Mouse (Mus musculus) spleen, postnatal 10 days (tissue): ENCODE data around the gene Asic2.

Experiments used
- DNase-seq, 2 experiments: peaks; one replicate each; pipeline ENCODE4 v3.0.0; 2021 to 2022; ENCODE audit warnings: low spot score in 2 of 2

Gene Asic2

DNA sequence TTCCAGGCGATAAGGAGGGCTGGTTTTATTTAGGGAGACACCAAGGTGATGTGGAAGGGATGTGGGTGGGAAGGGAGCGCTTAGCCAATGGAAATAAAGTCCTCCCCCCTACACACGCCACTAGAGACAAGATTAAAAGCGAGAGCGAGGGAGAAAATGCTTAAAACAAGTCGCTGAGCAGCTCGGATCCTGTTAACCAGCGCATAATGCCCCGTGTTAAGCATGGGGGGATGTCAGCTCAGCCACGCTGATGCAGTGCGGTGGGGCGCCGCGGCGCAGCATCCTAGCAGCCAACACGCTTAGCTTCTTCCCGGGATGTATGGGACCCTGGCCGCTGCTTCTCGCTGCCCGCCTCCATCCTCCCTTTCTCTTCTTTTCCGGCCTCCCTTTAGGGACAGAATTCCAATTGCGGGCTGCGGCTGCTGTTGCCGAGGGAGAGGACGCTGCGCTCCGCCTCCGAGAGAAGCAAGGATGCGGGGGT lies at the start of gene Asic2:
TSS of gene Asic2 (minus strand) at position 57 of the 481 bp plus-strand sequence.
- DNase-seq, result no peak

DNA sequence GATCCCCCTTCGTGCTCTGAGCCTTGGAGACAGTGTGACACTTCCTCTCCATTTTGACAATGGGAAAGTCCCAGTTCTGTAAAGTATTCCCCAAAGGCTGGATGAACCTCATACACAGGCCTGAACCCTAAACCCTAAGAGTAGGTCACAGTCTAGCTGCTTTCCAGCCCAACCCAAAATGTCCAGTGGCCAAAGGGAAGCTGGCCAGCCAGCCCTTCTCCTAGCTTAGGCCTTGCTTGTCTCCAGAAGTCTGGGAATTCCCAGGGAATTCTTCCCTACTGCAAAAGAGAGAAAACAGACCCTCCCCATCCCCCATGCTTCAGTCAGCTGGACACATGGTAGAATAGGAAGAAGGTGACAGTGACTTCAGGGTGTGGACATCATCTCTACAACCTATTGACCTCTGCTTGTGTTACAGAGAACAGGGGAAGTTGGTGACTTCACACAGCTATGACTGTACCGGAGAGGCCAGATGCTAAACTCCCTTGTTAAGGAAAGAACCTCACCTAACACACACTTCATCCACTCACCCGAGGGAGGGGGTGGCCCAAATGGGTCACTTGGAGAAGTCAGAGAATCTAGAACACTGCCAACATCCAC lies 48.0 kb upstream of the Asic2 start:
- DNase-seq, result no peak

DNA sequence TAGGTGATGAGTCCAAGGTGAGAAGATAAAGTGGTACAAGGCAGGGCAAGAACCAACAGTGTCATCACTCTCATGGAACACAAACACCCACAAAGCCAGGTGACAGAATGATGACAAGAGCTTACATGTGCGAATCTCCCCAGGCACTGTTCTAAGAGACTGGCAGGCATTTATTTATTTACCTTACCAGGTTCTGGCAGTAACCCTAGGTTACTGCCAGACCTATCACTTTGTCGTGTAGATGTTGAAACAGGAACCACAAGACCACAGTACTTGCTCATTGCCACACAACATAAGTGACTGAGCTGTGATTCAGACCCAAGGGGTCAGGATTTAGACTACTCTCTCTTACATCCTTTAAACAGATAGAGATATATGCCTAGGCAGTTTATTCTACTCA lies 46.8 kb upstream of the Asic2 start:
- DNase-seq, result no peak

DNA sequence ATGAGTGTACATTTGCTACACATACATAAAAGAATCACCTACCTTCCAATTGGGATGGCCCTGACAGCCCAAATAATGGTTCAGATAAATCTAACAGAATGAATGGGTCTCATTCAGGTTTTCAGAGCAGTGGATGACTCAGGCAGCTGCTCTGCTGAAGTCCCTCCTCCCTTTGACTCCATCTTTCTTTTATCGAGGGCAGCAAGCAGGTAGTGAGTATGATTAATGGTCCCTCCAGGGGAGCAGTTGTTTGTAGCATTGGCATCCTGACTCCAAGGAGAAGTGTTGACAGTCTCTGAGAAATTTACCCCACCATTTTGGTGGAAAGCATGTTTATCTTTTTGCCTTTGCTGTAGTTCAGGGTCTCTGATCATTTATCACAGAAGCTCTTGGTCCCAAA lies 45.5 kb upstream of the Asic2 start:
- no peak for DNase-seq

DNA sequence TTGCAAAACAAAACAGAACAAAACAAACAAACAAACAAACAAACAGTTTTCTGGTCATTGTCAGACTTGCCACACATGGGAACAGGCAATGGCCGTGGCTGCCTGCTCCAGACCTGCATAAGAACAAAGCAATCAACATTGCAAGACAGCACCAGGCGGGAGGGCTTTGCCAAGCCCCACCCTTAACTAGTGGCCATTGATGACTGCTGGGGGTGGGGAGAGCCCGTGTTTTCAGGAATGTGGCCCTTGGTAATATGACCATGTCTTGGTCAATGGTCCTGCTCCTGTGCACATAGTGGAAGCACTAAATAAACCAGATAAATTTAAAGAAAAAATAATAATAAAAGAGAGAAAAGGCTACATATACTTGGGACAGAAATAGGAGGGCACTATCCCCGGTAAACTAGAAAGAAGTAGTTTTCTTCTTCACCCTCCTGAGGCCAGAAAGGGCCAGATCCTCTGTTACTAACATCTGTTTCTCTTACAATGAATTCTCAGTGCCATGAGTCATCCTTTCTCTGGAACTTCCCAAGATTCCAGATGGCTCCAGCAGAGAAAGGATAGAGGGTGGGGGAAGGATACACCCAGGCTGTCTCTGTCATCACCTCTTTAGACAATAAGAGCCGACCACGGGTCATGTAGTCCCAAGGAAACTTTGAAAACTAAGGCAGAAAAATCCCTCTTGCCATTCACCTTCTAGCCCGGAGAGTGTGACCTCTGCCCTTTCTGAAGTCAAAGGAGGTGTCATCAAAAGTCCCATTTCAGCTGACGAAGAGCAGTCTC lies 43.3 kb upstream of the Asic2 start:
- DNase-seq, result no peak

DNA sequence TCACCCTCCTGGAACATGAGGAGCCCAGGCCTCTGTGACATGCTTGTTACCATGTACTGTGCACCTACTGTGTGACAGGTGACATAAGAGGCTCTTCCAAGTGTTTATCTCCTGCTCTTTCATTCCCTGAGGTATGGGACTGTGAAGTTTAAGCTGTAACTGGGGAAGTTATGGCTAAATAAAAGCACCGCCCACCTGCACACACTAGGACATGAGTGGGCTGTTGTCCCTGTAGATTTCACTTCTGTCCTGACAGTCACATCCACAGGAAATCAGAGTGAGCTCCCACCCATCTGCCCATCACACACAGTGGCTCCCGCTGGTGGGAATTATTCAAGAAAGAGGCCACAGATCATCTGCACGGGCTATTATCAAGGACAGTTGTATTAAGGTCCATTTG lies 41.9 kb upstream of the Asic2 start:
- no peak for DNase-seq

DNA sequence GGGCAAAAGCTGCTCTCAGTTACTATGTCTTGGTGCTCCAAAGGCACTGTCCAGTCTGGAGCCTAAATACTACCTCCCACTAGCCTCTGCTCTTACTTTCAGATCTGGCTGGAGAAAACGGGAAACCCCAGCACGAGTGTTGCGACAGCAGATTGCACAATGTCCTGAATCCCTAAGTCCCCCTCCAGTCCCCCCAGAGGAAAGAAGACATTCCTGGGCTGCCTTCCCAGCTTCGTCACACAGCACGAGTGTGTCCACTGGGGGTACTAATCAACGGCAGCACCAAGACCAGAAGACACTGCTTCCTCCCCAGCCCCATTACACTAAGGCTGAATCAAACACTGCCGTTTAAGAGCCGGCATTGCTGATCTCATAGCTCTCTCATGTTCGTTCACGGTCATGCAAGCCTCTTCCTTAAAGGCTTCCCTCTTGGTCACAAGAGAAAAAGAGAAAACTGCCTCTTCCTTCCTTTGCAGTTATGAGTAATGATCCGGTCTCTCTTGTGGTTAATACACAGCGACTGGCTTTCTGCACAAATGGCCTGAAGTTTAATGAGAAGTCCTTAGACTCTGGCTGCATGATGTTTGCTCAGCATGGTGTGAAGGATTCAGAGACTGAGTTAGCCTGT lies 38.7 kb upstream of the Asic2 start:
- peak in 1 of 2 experiments; percentile 15 for DNase-seq

DNA sequence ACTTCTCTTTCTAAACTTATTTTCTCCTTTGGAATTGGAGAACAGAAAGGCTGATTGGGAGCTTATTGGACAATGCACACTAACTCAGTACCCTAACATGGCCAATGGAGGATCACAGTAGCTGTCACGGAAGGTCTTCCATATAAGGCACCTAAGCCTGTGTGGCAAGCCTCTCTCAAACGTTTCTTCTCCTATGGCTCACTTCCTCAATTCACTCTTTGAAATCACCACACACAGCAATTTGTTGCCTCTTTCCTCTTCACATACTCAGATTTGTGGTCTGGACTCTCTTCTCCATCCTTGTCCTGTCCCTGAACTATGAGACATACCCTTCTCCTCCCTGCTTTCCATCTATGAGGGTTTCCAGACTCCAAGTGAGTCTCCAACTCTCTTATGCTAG lies 36.6 kb upstream of the Asic2 start:
- DNase-seq, result no peak

DNA sequence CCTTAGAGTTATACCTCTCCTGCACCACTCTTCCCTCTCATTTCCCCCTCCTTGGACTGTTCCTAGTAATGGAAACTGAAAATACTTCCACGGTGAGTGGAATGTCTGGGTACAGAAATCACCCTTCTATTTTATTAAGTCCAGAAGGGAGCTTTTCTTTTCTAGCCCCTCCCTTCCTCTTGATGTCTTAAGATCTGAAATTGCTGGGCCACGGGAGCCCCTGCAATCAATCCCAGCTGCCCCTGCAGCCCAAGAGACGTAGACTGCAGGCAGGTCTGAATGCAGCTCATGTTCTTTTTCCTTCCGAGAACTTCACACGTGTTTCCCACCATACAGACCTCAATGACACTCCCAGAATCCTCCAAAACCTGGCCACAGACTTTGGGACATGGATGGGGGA lies 32.3 kb upstream of the Asic2 start:
- no peak for DNase-seq

DNA sequence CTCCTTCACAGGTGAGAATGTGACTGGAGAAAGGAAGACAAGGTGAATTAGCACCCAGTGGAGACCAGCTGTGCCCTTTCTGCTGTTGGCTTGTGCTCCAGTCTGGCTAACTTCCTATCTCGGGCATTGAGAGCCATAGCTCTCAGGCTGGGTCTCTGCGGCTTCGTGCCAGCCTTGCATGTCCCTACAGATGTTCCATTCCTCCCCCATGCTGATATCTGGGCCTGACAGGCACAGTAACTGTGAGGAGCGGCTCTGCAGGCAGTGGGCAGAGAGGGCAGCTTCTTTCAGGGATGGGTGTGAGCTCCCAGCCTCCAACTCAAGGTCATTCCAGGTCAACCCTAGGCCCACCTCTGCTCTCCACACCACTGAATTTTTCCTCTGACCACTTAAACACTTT lies 31.2 kb upstream of the Asic2 start:
- DNase-seq, result no peak

DNA sequence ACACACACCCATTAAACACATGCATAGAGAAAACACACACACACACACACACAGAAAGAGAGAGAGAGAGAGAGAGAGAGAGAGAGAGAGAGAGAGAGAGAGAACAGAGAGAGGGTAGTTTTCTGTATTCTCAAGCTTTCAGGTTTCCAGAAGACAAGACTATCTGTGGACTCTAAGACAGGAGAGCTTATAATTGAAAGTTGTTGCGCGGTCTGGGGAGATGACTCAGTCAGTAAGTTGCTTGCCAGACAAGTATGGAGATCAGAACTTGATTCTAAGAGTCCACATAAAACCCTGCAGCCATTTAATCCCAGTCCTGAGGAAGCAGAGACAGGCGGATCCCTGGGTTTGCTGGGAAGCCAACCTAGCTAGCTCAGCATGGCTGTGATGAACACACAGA lies 30.4 kb upstream of the Asic2 start:
- DNase-seq, result no peak

DNA sequence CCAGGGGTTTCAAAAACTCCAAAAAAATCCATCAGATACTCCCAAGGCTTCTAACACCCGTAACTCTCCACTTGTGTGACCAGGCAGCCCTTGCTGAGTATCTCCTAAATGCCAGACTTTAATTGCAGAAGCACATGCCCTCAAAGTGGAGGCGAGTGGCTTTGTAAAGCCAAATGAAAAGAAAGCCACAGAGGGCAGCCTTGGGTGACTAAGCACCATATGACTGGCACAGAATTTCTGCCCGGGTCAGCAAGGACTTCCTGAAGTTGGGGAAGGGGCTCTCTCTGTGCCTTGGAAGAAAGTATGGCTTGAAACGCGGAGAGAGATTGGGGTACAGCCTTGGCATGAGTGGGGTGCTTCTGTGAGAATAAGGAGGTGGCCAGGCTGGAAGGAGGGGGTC lies 28.8 kb upstream of the Asic2 start:
- DNase-seq, result no peak

DNA sequence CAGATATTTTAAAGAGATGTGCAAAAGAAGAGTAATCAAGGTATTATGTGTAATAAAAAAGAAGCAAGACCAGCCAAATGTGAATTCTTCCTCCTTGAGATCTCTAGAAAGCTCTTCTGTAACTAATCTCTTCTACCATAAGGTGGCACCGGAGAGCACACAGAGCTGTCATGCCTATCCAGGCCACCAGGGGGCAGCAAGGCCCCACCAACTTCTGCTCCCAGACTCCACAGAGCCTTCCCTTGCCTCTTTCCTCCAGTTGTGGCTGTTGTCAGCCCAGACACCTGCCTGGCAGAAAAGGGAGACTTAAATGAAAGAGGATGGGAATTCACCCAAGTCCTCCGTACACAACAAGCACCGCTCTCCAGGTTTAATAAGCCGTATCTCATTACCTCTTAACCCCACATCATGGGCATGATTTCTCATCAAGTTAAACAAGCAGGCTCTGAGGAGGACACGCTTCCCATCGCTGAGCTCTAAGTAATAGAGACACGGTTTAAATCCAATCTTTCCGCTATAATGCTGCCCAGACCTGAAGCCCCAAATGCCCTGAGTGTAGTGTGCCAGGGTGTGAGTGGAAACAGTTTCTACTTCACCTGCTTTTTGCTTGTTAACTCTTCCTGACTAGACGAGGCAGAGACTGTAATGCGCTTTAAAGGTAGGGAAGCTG lies 28.1 kb upstream of the Asic2 start:
- peak; percentile 26 to 65 for DNase-seq

DNA sequence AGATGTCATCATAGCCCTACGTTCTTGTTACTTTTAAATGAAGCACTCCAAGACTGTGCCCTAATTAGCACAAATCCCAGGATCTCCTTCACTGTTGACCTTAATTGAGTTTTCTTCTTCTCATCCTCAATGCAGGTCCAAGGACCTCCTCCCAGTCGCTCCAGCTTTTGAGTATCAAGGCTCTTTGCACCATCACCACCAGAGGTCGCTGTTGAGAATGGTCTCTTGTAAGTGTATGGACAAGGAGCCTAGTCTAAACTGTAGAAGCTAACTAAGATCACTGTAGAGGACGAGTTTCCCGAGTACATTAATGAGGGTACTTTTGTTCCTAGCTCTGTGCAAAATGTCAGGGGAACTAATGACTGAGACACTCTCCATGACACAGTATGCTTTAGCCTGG lies 14.9 kb upstream of the Asic2 start:
- DNase-seq, result peak; percentile 19 to 70

DNA sequence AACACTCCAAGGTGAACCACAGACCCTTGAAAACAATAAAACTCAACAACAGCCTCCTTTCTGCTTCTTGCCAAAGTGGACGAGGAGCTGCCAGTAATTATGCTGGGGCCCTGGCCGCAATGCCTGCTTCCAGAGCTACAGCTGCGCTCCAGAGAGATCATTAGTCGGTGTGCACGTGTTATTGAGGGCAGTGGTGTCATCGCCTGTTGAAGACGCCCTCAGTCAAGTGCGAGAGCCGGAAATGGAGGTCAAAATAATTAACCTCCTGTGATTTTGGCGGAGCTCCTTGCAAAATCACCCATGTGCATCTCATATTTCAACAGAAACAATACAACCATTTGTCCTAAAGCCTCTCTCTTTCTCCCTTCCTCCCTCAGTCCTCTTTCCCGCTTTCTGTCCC lies 13.9 kb upstream of the Asic2 start:
- no peak for DNase-seq

DNA sequence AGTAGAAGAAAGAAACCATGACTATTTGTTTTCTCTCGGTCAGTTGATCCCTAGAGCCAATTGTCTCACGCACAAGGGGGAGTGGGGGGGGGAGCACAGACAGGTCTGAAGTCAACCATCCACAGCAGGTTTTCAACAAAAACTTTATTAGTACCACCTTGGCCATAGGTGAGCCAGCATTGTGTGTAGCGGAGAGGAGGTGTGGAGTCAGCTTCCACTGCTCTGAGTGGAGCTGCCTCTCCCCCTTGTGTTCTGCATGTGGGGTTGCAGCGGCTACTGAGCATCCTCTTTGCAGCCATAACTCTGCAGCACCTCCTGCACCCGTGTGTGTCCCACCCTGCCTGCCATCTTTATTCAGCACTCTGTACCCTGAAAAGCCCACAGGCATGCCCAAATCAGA lies 6.3 kb upstream of the Asic2 start:
- no peak for DNase-seq

DNA sequence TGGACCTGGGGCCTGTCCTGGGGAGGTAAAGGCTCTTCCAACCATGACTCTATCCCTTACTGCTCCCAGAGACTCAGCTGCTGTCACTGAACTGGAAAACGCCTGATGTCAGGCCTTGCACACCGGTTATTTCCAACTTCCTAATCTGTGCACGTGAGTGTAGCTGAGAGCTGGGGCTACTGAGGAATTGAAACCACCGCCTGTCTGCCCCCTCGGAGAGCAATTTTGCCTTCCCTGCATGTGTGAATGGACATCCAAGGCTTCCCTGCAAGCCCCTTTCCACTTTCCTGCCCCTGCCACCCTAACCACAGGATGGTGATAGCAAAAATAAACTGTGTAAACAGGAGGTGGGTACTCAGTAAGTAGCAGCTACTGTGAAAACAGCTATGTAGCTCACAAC lies 5.4 kb upstream of the Asic2 start:
- DNase-seq, result peak in 1 of 2 experiments; percentile 22

DNA sequence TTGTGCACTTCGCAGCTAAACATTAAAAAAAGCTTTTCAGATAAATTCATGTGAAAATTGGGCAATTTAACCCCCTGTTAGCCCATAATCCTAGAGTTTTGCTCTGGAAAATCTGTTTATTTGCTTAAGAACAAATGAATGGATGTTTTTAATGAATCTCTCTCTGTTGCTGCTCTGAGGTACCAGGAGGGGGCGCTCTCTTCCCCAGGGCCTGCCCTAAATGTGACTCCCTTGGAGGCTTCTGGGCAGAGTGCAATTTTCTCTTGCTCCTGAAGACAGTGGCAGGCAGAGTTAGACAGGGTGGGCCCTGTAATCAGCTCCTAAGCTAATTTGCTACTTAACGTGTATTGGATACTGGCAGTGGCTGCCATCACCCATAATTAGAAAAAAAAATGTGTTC lies 3.8 kb upstream of the Asic2 start:
- no peak for DNase-seq

DNA sequence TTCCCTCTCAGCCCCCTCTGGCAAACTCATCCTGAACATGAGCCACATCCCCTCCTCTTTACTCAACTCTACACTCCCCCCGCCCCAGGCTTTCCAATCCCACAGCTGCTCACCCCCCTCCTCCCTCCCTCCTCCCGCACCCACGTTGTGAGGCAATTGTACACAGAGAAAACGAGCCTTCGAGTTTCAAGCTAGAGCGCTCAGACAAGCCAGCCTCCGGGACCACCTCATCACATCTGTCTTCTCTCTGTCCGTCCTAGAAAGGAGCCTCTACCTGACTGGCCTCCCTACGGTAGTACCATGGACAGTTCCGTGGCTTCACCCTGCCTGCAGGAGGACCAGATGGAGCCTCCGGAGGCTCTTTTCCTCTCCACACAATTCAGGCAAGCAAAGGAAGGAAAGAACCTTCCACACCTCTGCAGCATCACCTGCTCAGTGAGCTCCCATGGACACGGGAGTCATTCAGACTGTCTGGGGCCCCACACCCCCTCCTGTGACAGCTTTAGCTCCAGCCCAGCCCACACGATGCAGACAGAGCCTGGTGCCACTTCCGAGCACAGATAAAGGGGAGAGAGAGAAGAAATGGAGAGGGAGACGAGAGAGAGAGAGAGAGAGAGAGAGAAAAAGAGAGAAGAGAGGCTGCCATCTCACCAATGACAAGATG lies 1.5 kb downstream of the Asic2 start:
- DNase-seq, result peak in 1 of 2 experiments; percentile 21

DNA sequence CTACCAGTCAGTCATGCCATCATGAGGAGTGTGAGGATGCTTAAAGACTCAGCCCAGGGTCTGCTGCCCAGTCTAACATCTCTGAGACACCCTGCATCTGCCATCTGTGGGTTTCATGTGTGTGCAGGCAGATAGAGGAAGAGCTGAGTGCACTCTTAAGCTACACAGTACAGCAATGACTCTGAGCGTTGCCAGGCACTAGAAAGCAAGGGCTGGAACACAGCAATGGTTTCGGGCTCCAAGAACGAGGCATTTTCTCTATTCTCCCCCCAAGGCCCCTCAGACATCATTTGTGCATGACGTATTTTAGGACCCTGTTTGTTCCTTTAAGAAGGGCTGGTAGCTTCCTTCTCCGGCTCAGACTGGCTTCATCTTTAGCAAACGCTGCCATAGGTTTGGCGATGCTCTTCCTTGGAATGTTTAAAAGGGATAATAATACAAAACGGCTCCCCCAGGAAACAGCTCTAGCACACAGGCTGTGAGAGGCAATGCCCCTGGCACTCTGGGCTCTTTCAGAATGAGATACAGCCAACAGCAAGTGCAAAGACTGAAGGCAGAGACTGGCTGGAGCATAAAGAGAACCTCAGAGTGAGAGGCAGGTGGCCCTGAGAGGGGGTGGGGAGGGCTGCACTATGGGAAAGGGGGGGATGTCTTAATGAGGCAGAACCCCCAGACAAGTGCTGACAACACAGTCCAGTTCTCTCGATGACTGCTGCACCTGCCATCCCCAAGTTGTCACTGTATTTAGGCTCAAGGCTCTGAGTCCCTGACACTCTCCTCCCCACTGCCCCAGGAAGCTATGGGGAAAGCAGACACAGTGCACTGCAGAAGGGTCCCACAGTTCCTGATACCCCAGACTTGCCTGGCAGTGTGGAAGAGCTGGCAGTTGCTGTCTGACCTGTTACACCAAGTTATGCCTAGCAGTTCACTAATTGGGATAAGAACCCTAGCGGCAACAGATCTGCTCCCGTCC lies 2.3 kb downstream of the Asic2 start:
- no peak for DNase-seq

DNA sequence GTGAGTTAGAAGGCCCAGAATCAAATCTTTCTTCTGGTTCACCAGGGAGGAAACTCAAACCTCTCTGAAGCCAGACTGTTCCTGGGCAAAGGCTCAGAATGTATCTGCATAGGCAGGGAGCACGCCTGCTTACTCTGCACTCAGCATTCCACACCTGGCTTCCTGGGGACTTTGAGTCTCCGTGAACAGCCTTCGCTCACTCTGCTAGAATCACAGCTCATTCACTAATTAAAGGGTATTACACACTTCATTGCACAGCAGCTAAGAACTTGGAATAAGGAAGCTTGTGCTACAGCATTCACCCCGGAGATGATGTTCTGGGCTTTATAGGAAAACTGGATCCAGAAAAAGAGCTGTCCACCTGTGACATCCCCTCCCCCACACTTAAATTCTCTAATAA lies 3.7 kb downstream of the Asic2 start:
- DNase-seq, result no peak
